Mouse (Mus musculus) embryonic facial prominence, embryonic 11.5 days (tissue): Measurements from ENCODE around the gene Map3k19. TPM values are rescaled to one million over a fixed set of nuclear protein-coding genes. Genes with fewer than 3 reads are reported as not detected.

Experiments used
- ATAC-seq: fragments of 200-750 bp; cut with Nextera tagmentation; replicated peaks from 2 replicates; pipeline ENCODE4 v1.8.0; 2017; ENCODE audit warnings: low read depth; ENCODE audit not compliant: insufficient number of reproducible peaks, low FRiP score, low TSS enrichment
- DNase-seq: peaks from one replicate; pipeline ENCODE4 v3.0.0-alpha.2; 2015; ENCODE audit warnings: low spot score
- H3K27ac ChIP-seq: fragments of 300-500 bp; sonication (generic); replicated peaks from 2 replicates; pipeline ENCODE4 v1.5.1; 2014; ENCODE audit warnings: mild to moderate bottlenecking, low read depth, low read length, control low read depth
- H3K27me3 ChIP-seq: fragments of 300-500 bp; sonication (generic); 2 replicates; pipeline ENCODE4 v1.6.1; 2014; ENCODE audit warnings: mild to moderate bottlenecking, low read length, moderate library complexity, mixed read lengths; ENCODE audit not compliant: control insufficient read depth, insufficient read depth
- H3K36me3 ChIP-seq: fragments of 300-500 bp; sonication (generic); replicated peaks from 2 replicates; pipeline ENCODE4 v1.6.1; 2014; ENCODE audit warnings: low read depth, mild to moderate bottlenecking, low read length, moderate library complexity, mixed read lengths; ENCODE audit not compliant: control insufficient read depth, insufficient read depth
- H3K4me1 ChIP-seq: fragments of 300-500 bp; sonication (generic); 2 replicates; pipeline ENCODE4 v1.6.1; 2014; ENCODE audit warnings: low read length, mixed read lengths; ENCODE audit not compliant: control insufficient read depth, insufficient read depth
- H3K4me2 ChIP-seq: fragments of 300-500 bp; sonication (generic); 2 replicates; pipeline ENCODE4 v1.6.1; 2014; ENCODE audit warnings: low read depth, mild to moderate bottlenecking, control low read depth, low read length, moderate library complexity
- H3K4me3 ChIP-seq: fragments of 300-500 bp; sonication (generic); 2 replicates; pipeline ENCODE4 v1.5.1; 2014; ENCODE audit warnings: low read depth, low read length, control low read depth
- H3K9ac ChIP-seq: fragments of 300-500 bp; sonication (generic); replicated peaks from 2 replicates; pipeline ENCODE4 v1.6.1; 2014; ENCODE audit warnings: mild to moderate bottlenecking, control low read depth, low read length
- H3K9me3 ChIP-seq: fragments of 300-500 bp; sonication (generic); replicated peaks from 2 replicates; pipeline ENCODE4 v1.6.1; 2016; ENCODE audit warnings: mild to moderate bottlenecking, low read length, inconsistent platforms, mixed read lengths; ENCODE audit not compliant: control insufficient read depth
- WGBS: fragments of 180-500 bp; shearing (Covaris S2); extraction: QIAGEN DNeasy Blood & Tissue Kit; methylation state at CpG from one replicate; pipeline ENCODE4 v1.1.7; 2014; 5-methylcytosine and 5-hydroxymethylcytosine counted together
- polyA plus RNA-seq: library from polyadenylated mRNA; unstranded; fragments of >200 nt; fragmentation: Nextera tagmentation; extraction: Ambion mirVana; gene quantifications from 2 replicates; pipeline ENCODE4 v1.2.1, GENCODE M21; 2014

Map3k19 gene
- polyA plus RNA-seq, 1 experiment from 2014 or later, result not detected

GRCm38 (mm10) chr1:127859799-127860400 lies 5.1 kb upstream of the Map3k19 start:
- WGBS, result 70% methylated on average over 6 of the region's 6 CpGs
- Histone ChIP-seq H3K4me1 (no peaks in the 10 kb centered on the region), H3K27me3 (no peaks in the 10 kb centered on the region), H3K4me2 (no peak overlapping the region), H3K4me3 (no peak overlapping the region), H3K9ac (no peak overlapping the region), H3K27ac (no peak overlapping the region), H3K9me3 (no peaks in the 10 kb centered on the region), H3K36me3 (no peaks in the 10 kb centered on the region)
- ATAC-seq, result no peak
- DNase-seq, result no peak

DNA sequence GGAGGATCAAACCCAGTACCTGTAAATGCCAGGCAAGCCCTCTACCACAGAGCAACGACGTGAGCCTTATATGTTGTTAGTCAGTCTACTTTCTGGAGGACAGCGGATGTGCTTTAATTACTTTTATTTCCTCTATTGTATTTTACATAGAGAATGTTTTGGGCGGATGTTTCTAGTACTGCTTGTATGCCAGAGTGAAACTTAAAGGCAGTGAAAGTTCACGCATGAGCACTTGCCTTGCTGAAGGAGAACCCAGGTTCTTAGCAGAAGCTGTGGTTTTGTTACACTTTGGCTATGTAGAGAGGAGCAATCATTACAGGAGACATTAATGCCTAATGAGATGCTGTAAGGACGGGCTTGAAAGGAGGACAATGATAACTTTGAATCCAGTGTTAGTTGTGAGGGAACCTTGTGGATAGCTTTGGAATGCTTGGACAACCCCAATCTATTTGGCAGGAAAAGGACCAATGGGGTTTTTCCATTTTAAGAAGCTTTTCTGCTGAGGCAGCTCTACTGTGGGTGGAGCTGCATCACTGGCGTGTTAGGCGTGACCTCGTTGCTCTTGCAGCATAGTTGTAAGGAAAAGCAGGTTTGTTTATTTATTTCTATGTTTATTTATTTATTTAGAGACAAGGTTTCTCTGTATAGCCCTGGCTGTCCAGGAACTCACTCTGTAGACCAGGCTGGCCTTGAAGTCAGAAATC lies 4.3 kb upstream of the Map3k19 start:
- Histone ChIP-seq H3K9me3 (no peaks in the 10 kb centered on the region), H3K36me3 (no peaks in the 10 kb centered on the region), H3K4me1 (no peaks in the 10 kb centered on the region), H3K9ac (no peak overlapping the region), H3K4me3 (no peak overlapping the region), H3K4me2 (no peak overlapping the region), H3K27ac (no peak overlapping the region), H3K27me3 (no peaks in the 10 kb centered on the region)
- DNase-seq, result no peak
- no peak for ATAC-seq
- 82% methylated on average over 9 of the region's 9 CpGs for WGBS

- DNase-seq (no peak), ATAC-seq (no peak)
- H3K27me3 ChIP-seq, result no peaks in the 10 kb centered on the region
- H3K9ac ChIP-seq, result no peak overlapping the region
- no peaks in the 10 kb centered on the region for H3K9me3 ChIP-seq
- H3K4me1 ChIP-seq, result no peaks in the 10 kb centered on the region
- no peak overlapping the region for H3K27ac ChIP-seq
- H3K36me3 ChIP-seq, result no peaks in the 10 kb centered on the region
- no peak overlapping the region for H3K4me2 ChIP-seq
- WGBS, result 69% methylated on average over 7 of the region's 7 CpGs
- no peak overlapping the region for H3K4me3 ChIP-seq
Observed at GRCm38 (mm10) chr1:127850075-127850610, 4.7 kb downstream of the Map3k19 start.

GRCm38 (mm10) chr1:127845472-127845871 lies 9.4 kb downstream of the Map3k19 start:
- Histone ChIP-seq H3K9ac (no peak overlapping the region), H3K27me3 (no peaks in the 10 kb centered on the region), H3K27ac (no peak overlapping the region), H3K4me3 (no peak overlapping the region), H3K9me3 (no peaks in the 10 kb centered on the region), H3K36me3 (no peaks in the 10 kb centered on the region), H3K4me2 (no peak overlapping the region), H3K4me1 (no peaks in the 10 kb centered on the region)
- no peak for DNase-seq
- 82% methylated on average over 5 of the region's 5 CpGs for WGBS
- ATAC-seq, result no peak

DNA sequence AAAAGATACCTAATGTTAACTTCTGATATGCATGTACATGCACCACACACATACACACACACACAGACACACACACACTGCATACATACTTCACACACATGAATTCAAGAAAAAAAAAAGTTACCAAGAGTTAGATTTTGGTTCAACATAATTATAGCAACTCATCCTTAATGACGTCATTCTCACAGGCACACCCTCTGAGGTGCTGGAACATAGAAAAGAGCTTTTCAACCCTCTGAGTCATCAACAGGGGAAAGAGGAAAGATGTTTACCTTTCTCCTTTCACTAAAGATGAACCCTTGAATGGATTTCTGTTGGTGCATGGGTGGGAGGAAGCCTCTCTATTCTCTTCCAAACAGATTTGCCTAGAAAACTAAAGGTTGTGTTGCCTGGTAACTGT lies 16.2 kb downstream of the Map3k19 start:
- Histone ChIP-seq H3K9ac (no peak overlapping the region), H3K27me3 (no peaks in the 10 kb centered on the region), H3K4me1 (no peaks in the 10 kb centered on the region), H3K4me2 (no peak overlapping the region), H3K27ac (no peak overlapping the region), H3K9me3 (no peaks in the 10 kb centered on the region), H3K36me3 (no peaks in the 10 kb centered on the region), H3K4me3 (no peak overlapping the region)
- no peak for DNase-seq
- no peak for ATAC-seq
- WGBS, result 75% methylated on average over 1 of the region's 1 CpGs

GRCm38 (mm10) chr1:127836619-127837018 lies 18.2 kb downstream of the Map3k19 start:
- WGBS, result 59% methylated on average over 4 of the region's 4 CpGs
- ATAC-seq, result no peak
- H3K36me3 ChIP-seq, result no peaks in the 10 kb centered on the region

GRCm38 (mm10) chr1:127834202-127834601 lies 20.6 kb downstream of the Map3k19 start:
- Histone ChIP-seq H3K9me3 (no peaks in the 10 kb centered on the region), H3K27me3 (no peaks in the 10 kb centered on the region), H3K36me3 (no peaks in the 10 kb centered on the region), H3K9ac (no peak overlapping the region), H3K4me2 (no peak overlapping the region), H3K4me3 (no peak overlapping the region), H3K4me1 (no peaks in the 10 kb centered on the region), H3K27ac (no peak overlapping the region)
- 72% methylated on average over 4 of the region's 4 CpGs for WGBS
- ATAC-seq (no peak), DNase-seq (no peak)

More at GRCm38 (mm10) chr1:127836619-127837018, 18.2 kb downstream of the Map3k19 start:
- Histone ChIP-seq H3K27me3 (no peaks in the 10 kb centered on the region), H3K4me1 (no peaks in the 10 kb centered on the region), H3K9ac (no peak overlapping the region), H3K27ac (no peak overlapping the region), H3K4me2 (no peak overlapping the region), H3K9me3 (no peaks in the 10 kb centered on the region), H3K4me3 (no peak overlapping the region)
- DNase-seq, result no peak

GRCm38 (mm10) chr1:127833714-127834113 lies 21.1 kb downstream of the Map3k19 start:
- Histone ChIP-seq H3K36me3 (no peaks in the 10 kb centered on the region), H3K9ac (no peak overlapping the region), H3K9me3 (no peaks in the 10 kb centered on the region), H3K4me1 (no peaks in the 10 kb centered on the region), H3K27ac (no peak overlapping the region), H3K4me3 (no peak overlapping the region), H3K27me3 (no peaks in the 10 kb centered on the region), H3K4me2 (no peak overlapping the region)
- WGBS, result 73% methylated on average over 2 of the region's 2 CpGs
- no peak for ATAC-seq
- DNase-seq, result no peak
